In genomic region chr7:105256656-105257055, GRCm38 (mm10) we compare ENCODE assay signal across 10 mouse cellular contexts. TPM values are rescaled to one million over a fixed set of nuclear protein-coding genes. Genes with fewer than 3 reads are reported as not detected.
DNase-seq lines count a peak whose midpoint lies in the region; ATAC-seq and TF ChIP-seq lines count a peak whose summit lies in the region.
"Had no signal": no experiment of that assay in that cellular context is flagged by ENCODE, and none has a peak within 500 bp of the region (broad histone marks: within the 10 kb centered on the region; RNA-seq: fewer than 3 reads in every experiment).

No protein-coding gene starts in this region.

- DNase-seq in cerebellum, postnatal 10 days: peak; percentile 15 to 20
- DNase-seq in cerebellum, adult 9-11 months: no peak
- DNase-seq in thymus, adult 2 months: peak; percentile 12
- no peak for DNase-seq in thymus, adult 18-20 months
- peak; percentile 28 for DNase-seq in liver, postnatal 0 days
- no peak for DNase-seq in ovary, adult 18-20 months (ENCODE audit: low spot score)
- no peak for DNase-seq in cerebellum, adult 11-12 months
- no peak for DNase-seq in urinary bladder, postnatal 4 days (ENCODE audit: low spot score in 2 of 2)

- H3K36me3 ChIP-seq in thymus, adult 2 months (ENCODE audit: control insufficient read depth, insufficient read depth, low read length): no peaks in the 10 kb centered on the region
- no peaks in the 10 kb centered on the region for H3K36me3 ChIP-seq in liver, postnatal 0 days (replicated peaks; ENCODE audit: insufficient read depth, low read length)

- no peaks in the 10 kb centered on the region for H3K27me3 ChIP-seq in thymus, adult 2 months (ENCODE audit: control insufficient read depth, insufficient read depth, low read length)
- no peaks in the 10 kb centered on the region for H3K27me3 ChIP-seq in liver, postnatal 0 days (ENCODE audit: insufficient read depth, low read length)
- H3K27me3 ChIP-seq: megakaryocyte, embryonic 14.5 days had no signal

- TF ChIP-seq EP300 in liver, postnatal 0 days (IDR thresholded peaks at IDR 0.05; ENCODE audit: low read depth): no peak

- no peak overlapping the region for H3K27ac ChIP-seq in thymus, adult 2 months (ENCODE audit: control insufficient read depth, insufficient read depth, low read length)
- H3K27ac ChIP-seq in liver, postnatal 0 days (ENCODE audit: low read depth): no peak overlapping the region

- no peak for ATAC-seq in liver, postnatal 0 days

- H3K9ac ChIP-seq in liver, postnatal 0 days (replicated peaks): no peak overlapping the region

- TF ChIP-seq CTCF in thymus, adult 2 months (IDR thresholded peaks at IDR 0.05; ENCODE audit: borderline replicate concordance, control insufficient read depth, extremely low read depth, insufficient read depth, low read length, poor library complexity): no peak
- peak; percentile 61 for TF ChIP-seq CTCF in liver, postnatal 0 days (IDR thresholded peaks at IDR 0.05; ENCODE audit: low read depth)

- WGBS in thymus, adult 2 months: 65% methylated on average over 5 of the region's 5 CpGs
- WGBS in liver, postnatal 0 days (ENCODE audit: insufficient replicate concordance): 60% methylated on average over 5 of the region's 5 CpGs

- TF ChIP-seq POLR2A in thymus, adult 2 months (IDR thresholded peaks at IDR 0.05; ENCODE audit: control insufficient read depth, extremely low read depth, insufficient read depth, low read length, poor library complexity): no peak

- no peak overlapping the region for H3K4me3 ChIP-seq in thymus, adult 2 months (ENCODE audit: control insufficient read depth, insufficient read depth, low read length)
- H3K4me3 ChIP-seq in liver, postnatal 0 days (ENCODE audit: low read depth, low read length): no peak overlapping the region
- H3K4me3 ChIP-seq: megakaryocyte, embryonic 14.5 days had no signal

- H3K4me1 ChIP-seq in thymus, adult 2 months (replicated peaks; ENCODE audit: control insufficient read depth, insufficient read depth, low read length): no peaks in the 10 kb centered on the region
- H3K4me1 ChIP-seq in liver, postnatal 0 days (ENCODE audit: insufficient read depth): no peaks in the 10 kb centered on the region
- H3K4me1 ChIP-seq: megakaryocyte, embryonic 14.5 days had no signal

- H3K4me2 ChIP-seq in liver, postnatal 0 days (ENCODE audit: low read depth, low read length): no peak overlapping the region

- no peaks in the 10 kb centered on the region for H3K9me3 ChIP-seq in liver, postnatal 0 days (ENCODE audit: low read length)
- H3K9me3 ChIP-seq: megakaryocyte, embryonic 14.5 days had no signal

RNA-seq across cellular contexts. Expression of gene Olfr688, which starts 31.2 kb away (rescaled TPM):
- not detected in 2 replicates for polyA plus RNA-seq in thymus, adult 2 months (2012; rRNA removed)
- polyA plus RNA-seq in liver, postnatal 0 days (2015; fragmentation: Nextera tagmentation; extraction: Ambion mirVana): not detected in 2 replicates
- polyA plus RNA-seq: heart, embryonic 16.5 days had no signal

RNA-seq across cellular contexts. Expression of gene Olfr686, which starts 49.4 kb away (rescaled TPM):
- not detected in 2 replicates for polyA plus RNA-seq in thymus, adult 2 months (2012; rRNA removed)
- not detected in 2 replicates for polyA plus RNA-seq in liver, postnatal 0 days (2015; fragmentation: Nextera tagmentation; extraction: Ambion mirVana)
- polyA plus RNA-seq: heart, embryonic 16.5 days had no signal

RNA-seq across cellular contexts. Expression of gene Olfr689, which starts 54.3 kb away (rescaled TPM):
- polyA plus RNA-seq in thymus, adult 2 months (2012; rRNA removed): not detected in 2 replicates
- polyA plus RNA-seq in liver, postnatal 0 days (2015; fragmentation: Nextera tagmentation; extraction: Ambion mirVana): not detected in 2 replicates
- polyA plus RNA-seq: heart, embryonic 16.5 days had no signal

Comparison
In these comparisons a context has a peak if more than half of its experiments do, and no peak if none do; other contexts are left out.
1. DNase-seq: peak in cerebellum, postnatal 10 days (2 of 2), thymus, adult 2 months (single experiment) and liver, postnatal 0 days (single experiment); none in cerebellum, adult 9-11 months (single experiment), thymus, adult 18-20 months (0 of 2), ovary, adult 18-20 months (single experiment), cerebellum, adult 11-12 months (single experiment) and urinary bladder, postnatal 4 days (0 of 2).